Mouse (Mus musculus) liver, embryonic 16.5 days (tissue): ENCODE results near the gene Taco1. TPM values are rescaled to one million over a fixed set of nuclear protein-coding genes. Genes with fewer than 3 reads are reported as not detected.
A peak's percentile ranks its signal among the peaks of the same experiment; 100 is the strongest.
"Not testable (repeated sequence)": the region's sequence is repeated elsewhere in the genome, so short reads cannot be mapped to it uniquely, and the experiment has no call there.

Source experiments
- ATAC-seq: fragments of 200-750 bp; cut with Nextera tagmentation; 2 replicates; pipeline ENCODE4 v1.8.0; 2017; ENCODE audit warnings: low read depth, mild to moderate bottlenecking, moderate number of reproducible peaks, moderate library complexity
- H3K27ac ChIP-seq: fragments of 300-500 bp; sonication (generic); 2 replicates; pipeline ENCODE4 v1.5.1; 2014; ENCODE audit warnings: mild to moderate bottlenecking, low read length
- H3K27me3 ChIP-seq: fragments of 300-500 bp; sonication (generic); 2 replicates; pipeline ENCODE4 v1.6.1; 2014; ENCODE audit warnings: low read depth, low read length, mixed read lengths; ENCODE audit not compliant: control insufficient read depth, insufficient read depth
- H3K36me3 ChIP-seq: fragments of 300-500 bp; sonication (generic); 2 replicates; pipeline ENCODE4 v1.6.1; 2014; ENCODE audit warnings: mild to moderate bottlenecking; ENCODE audit not compliant: control insufficient read depth, insufficient read depth
- H3K4me1 ChIP-seq: fragments of 300-500 bp; sonication (generic); 2 replicates; pipeline ENCODE4 v1.6.1; 2014; ENCODE audit warnings: low read depth, low read length, mixed read lengths; ENCODE audit not compliant: control insufficient read depth
- H3K4me2 ChIP-seq: fragments of 300-500 bp; sonication (generic); 2 replicates; pipeline ENCODE4 v1.6.1; 2014; ENCODE audit warnings: low read depth, low read length, mixed read lengths
- H3K4me3 ChIP-seq: fragments of 300-500 bp; sonication (generic); 2 replicates; pipeline ENCODE4 v1.5.1; 2014; ENCODE audit warnings: low read depth, mild to moderate bottlenecking, low read length
- H3K9ac ChIP-seq: fragments of 300-500 bp; sonication (generic); 2 replicates; pipeline ENCODE4 v1.6.1; 2014; ENCODE audit warnings: low read depth, low read length
- H3K9me3 ChIP-seq: fragments of 300-500 bp; sonication (generic); replicated peaks from 2 replicates; pipeline ENCODE4 v1.6.1; 2016; ENCODE audit warnings: low read length; ENCODE audit not compliant: control insufficient read depth
- WGBS: fragments of 180-500 bp; shearing (Covaris S2); extraction: QIAGEN DNeasy Blood & Tissue Kit; methylation state at CpG from one replicate; pipeline ENCODE4 v1.1.7; 2014; ENCODE audit not compliant: insufficient replicate concordance; 5-methylcytosine and 5-hydroxymethylcytosine counted together
- polyA plus RNA-seq: library from polyadenylated mRNA; unstranded; fragments of >200 nt; fragmentation: Nextera tagmentation; extraction: Ambion mirVana; gene quantifications from 2 replicates; pipeline ENCODE4 v1.2.1, GENCODE M21; 2015

The Taco1 gene
- 5.6 and 6.4 TPM in 2 replicates for polyA plus RNA-seq

GRCm38 (mm10) chr11:106065923-106066571 is at the start of gene Taco1:
Gene Taco1 (plus strand): TSS chr11:106066061.
- no peaks in the 10 kb centered on the region; the same call in 1 of the 2 replicates for H3K36me3 ChIP-seq
- H3K4me3 ChIP-seq, result peak within 1 kb of the TSS; percentile 80
- peak within 1 kb of the TSS; percentile 85 for H3K9ac ChIP-seq
- under 1% methylated on average over 49 of the region's 49 CpGs for WGBS
- peaks cover 16% of the 10 kb centered on the region for H3K4me1 ChIP-seq
- H3K27me3 ChIP-seq, result no peaks in the 10 kb centered on the region
- no peaks in the 10 kb centered on the region for H3K9me3 ChIP-seq
- peak; percentile 98 for ATAC-seq
- H3K27ac ChIP-seq, result peak within 1 kb of the TSS; percentile 83
- H3K4me2 ChIP-seq, result peak within 1 kb of the TSS; percentile 92

- no peak overlapping the region for H3K27ac ChIP-seq
- no peak overlapping the region for H3K4me2 ChIP-seq
- H3K9ac ChIP-seq, result no peak overlapping the region
- no peaks in the 10 kb centered on the region for H3K9me3 ChIP-seq
- H3K4me1 ChIP-seq, result no peaks in the 10 kb centered on the region
- peaks cover 85% of the 10 kb centered on the region for H3K27me3 ChIP-seq
- H3K36me3 ChIP-seq, result no peaks in the 10 kb centered on the region
- ATAC-seq, result no peak
- 49% methylated on average over 5 of the region's 5 CpGs for WGBS
- no peak overlapping the region for H3K4me3 ChIP-seq
Observed at GRCm38 (mm10) chr11:106016440-106016839, 49.4 kb upstream of the Taco1 start.

- H3K27ac ChIP-seq, result no peak overlapping the region
- H3K4me1 ChIP-seq, result no peaks in the 10 kb centered on the region
- H3K27me3 ChIP-seq, result peaks cover 78% of the 10 kb centered on the region
- no peak overlapping the region for H3K4me3 ChIP-seq
- WGBS, result 3% methylated on average over 49 of the region's 50 CpGs
- H3K36me3 ChIP-seq, result no peaks in the 10 kb centered on the region
- no peak overlapping the region for H3K9ac ChIP-seq
- H3K9me3 ChIP-seq, result no peaks in the 10 kb centered on the region
- H3K4me2 ChIP-seq, result no peak overlapping the region
- ATAC-seq, result no peak
Observed at GRCm38 (mm10) chr11:106020051-106020763, 45.7 kb upstream of the Taco1 start.

- no peak overlapping the region; the same call in 1 of the 2 replicates for H3K4me2 ChIP-seq
- H3K4me1 ChIP-seq, result peaks cover 15% of the 10 kb centered on the region
- H3K4me3 ChIP-seq, result no peak overlapping the region
- no peak overlapping the region for H3K27ac ChIP-seq
- H3K36me3 ChIP-seq, result peaks cover 3% of the 10 kb centered on the region; the same call in 1 of the 2 replicates
- H3K9me3 ChIP-seq, result no peaks in the 10 kb centered on the region
- no peak overlapping the region for H3K9ac ChIP-seq
- ATAC-seq, result peak; percentile 62
- H3K27me3 ChIP-seq, result peaks cover 52% of the 10 kb centered on the region
- WGBS, result 34% methylated on average over 3 of the region's 3 CpGs
Observed at GRCm38 (mm10) chr11:106025774-106026173, 40.1 kb upstream of the Taco1 start.

- no peaks in the 10 kb centered on the region for H3K9me3 ChIP-seq
- H3K9ac ChIP-seq, result no peak overlapping the region
- H3K4me1 ChIP-seq, result peaks cover 15% of the 10 kb centered on the region
- H3K4me3 ChIP-seq, result no peak overlapping the region
- H3K27ac ChIP-seq, result no peak overlapping the region
- peaks cover 3% of the 10 kb centered on the region; the same call in 1 of the 2 replicates for H3K36me3 ChIP-seq
- ATAC-seq, result peak; percentile 47
- H3K27me3 ChIP-seq, result peaks cover 44% of the 10 kb centered on the region
- H3K4me2 ChIP-seq, result no peak overlapping the region
- 25% methylated on average over 11 of the region's 11 CpGs for WGBS
Observed at GRCm38 (mm10) chr11:106026465-106027151, 39.3 kb upstream of the Taco1 start.

- no peak; the same call in 1 of the 2 replicates for ATAC-seq
- Histone ChIP-seq H3K27ac (no peak overlapping the region), H3K4me3 (no peak overlapping the region), H3K9me3 (no peaks in the 10 kb centered on the region), H3K4me1 (peaks cover 15% of the 10 kb centered on the region), H3K4me2 (no peak overlapping the region), H3K36me3 (peaks cover 3% of the 10 kb centered on the region; the same call in 1 of the 2 replicates), H3K27me3 (peaks cover 34% of the 10 kb centered on the region), H3K9ac (no peak overlapping the region)
- 84% methylated on average over 5 of the region's 5 CpGs for WGBS
Observed at GRCm38 (mm10) chr11:106027607-106028006, 38.3 kb upstream of the Taco1 start.

- Histone ChIP-seq H3K4me1 (peaks cover 13% of the 10 kb centered on the region), H3K4me3 (peak overlapping the region; percentile 58), H3K4me2 (peak overlapping the region; percentile 44; the same call in 1 of the 2 replicates)
- H3K9ac ChIP-seq, ATAC-seq, H3K36me3 ChIP-seq, H3K27me3 ChIP-seq, H3K27ac ChIP-seq, H3K9me3 ChIP-seq: not testable (repeated sequence)
- WGBS, result 15% methylated on average over 7 of the region's 25 CpGs
Observed at GRCm38 (mm10) chr11:106032074-106032473, 33.8 kb upstream of the Taco1 start.

GRCm38 (mm10) chr11:106033491-106033919 is 32.4 kb upstream of the Taco1 start:
- no peaks in the 10 kb centered on the region for H3K27me3 ChIP-seq
- peaks cover 21% of the 10 kb centered on the region for H3K4me1 ChIP-seq
- no peak for ATAC-seq
- H3K4me2 ChIP-seq, result peak overlapping the region; percentile 50
- WGBS, result 35% methylated on average over 11 of the region's 11 CpGs
- H3K9me3 ChIP-seq, result no peaks in the 10 kb centered on the region
- H3K4me3 ChIP-seq, result peak overlapping the region; percentile 50
- no peaks in the 10 kb centered on the region for H3K36me3 ChIP-seq
- H3K27ac ChIP-seq, result peak overlapping the region; percentile 84
- peak overlapping the region; percentile 59 for H3K9ac ChIP-seq
